Comparison of ENCODE assay signal across 13 mouse cellular contexts in the genomic region with DNA sequence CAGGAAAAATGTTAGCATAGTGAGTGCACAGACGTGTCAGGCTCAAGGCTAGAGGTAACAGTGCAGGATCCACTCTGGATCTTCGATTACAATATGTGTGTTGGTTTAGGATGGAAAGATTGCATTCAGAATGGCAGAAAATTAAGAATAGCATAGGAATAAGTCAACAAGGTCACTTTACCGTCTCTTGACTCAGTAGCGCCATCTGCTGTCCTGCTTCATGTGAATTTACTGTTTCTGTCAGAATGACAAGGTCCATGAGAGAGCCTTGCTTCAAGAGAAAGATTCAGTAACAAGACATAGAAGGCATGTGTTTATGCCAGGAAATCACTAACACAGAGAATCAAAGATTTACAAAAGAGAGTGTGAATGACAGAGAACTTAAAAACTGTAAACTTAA. TPM values are rescaled to one million over a fixed set of nuclear protein-coding genes. Genes with fewer than 3 reads are reported as not detected.
DNase-seq lines count a peak whose midpoint lies in the region; ATAC-seq and TF ChIP-seq lines count a peak whose summit lies in the region.
"Had no signal": no experiment of that assay in that cellular context is flagged by ENCODE, and none has a peak within 500 bp of the region (broad histone marks: within the 10 kb centered on the region; RNA-seq: fewer than 3 reads in every experiment).

No protein-coding gene starts in this region.

- DNase-seq in gastrocnemius, postnatal 10 days: peak; percentile 2
- DNase-seq in gastrocnemius, adult 2 months: no peak
- DNase-seq in lung, postnatal 0 days (ENCODE audit: low spot score): no peak
- no peak for DNase-seq in lung, postnatal 14 days
- DNase-seq in ZHBTc4 (ENCODE audit: low read depth, low spot score): peak; percentile 86
- DNase-seq in induced T-regulatory cell, adult 2 months (ENCODE audit: low read depth): peak; percentile 5
- no peak for DNase-seq in frontal cortex, postnatal 25 days (ENCODE audit: low spot score in 2 of 2)
- no peak for DNase-seq in left cerebral cortex, adult 9 months (ENCODE audit: low spot score in 2 of 2)

- intact Hi-C loops in gastrocnemius, adult 2 months (cut with DNase I): no loop called here

- TF ChIP-seq CTCF in gastrocnemius, adult 2 months (IDR thresholded peaks at IDR 0.05): no peak
- peak; percentile 23; the same call in 1 of the 2 replicates for TF ChIP-seq CTCF in lung, postnatal 0 days (IDR thresholded peaks at IDR 0.05)

- H3K27me3 ChIP-seq in lung, postnatal 0 days (replicated peaks; ENCODE audit: insufficient read depth, low read length): no peaks in the 10 kb centered on the region
- H3K27me3 ChIP-seq: embryonic facial prominence, embryonic 13.5 days; megakaryocyte, embryonic 14.5 days had no signal

- H3K4me3 ChIP-seq in gastrocnemius, adult 2 months: no peak overlapping the region
- no peak overlapping the region for H3K4me3 ChIP-seq in lung, postnatal 0 days (ENCODE audit: low read depth, low read length)
- H3K4me3 ChIP-seq: embryonic facial prominence, embryonic 13.5 days; megakaryocyte, embryonic 14.5 days had no signal

- no peaks in the 10 kb centered on the region for H3K36me3 ChIP-seq in lung, postnatal 0 days (ENCODE audit: insufficient read depth, low read length)
- H3K36me3 ChIP-seq: embryonic facial prominence, embryonic 13.5 days had no signal

- no peak for ATAC-seq in lung, postnatal 0 days

- no peak for TF ChIP-seq EP300 in lung, postnatal 0 days (IDR thresholded peaks at IDR 0.05)

- H3K9ac ChIP-seq in lung, postnatal 0 days (replicated peaks; ENCODE audit: low read depth): no peak overlapping the region
- H3K9ac ChIP-seq: embryonic facial prominence, embryonic 13.5 days had no signal

- H3K27ac ChIP-seq in gastrocnemius, adult 2 months: no peak overlapping the region
- no peak overlapping the region for H3K27ac ChIP-seq in lung, postnatal 0 days (ENCODE audit: low read length)
- H3K27ac ChIP-seq: embryonic facial prominence, embryonic 13.5 days had no signal

- 38% methylated on average over 4 of the region's 4 CpGs for WGBS in lung, postnatal 0 days

- H3K9me3 ChIP-seq in lung, postnatal 0 days (ENCODE audit: low read length): no peaks in the 10 kb centered on the region
- H3K9me3 ChIP-seq: megakaryocyte, embryonic 14.5 days had no signal

- H3K4me2 ChIP-seq in lung, postnatal 0 days (replicated peaks; ENCODE audit: low read depth, low read length): no peak overlapping the region
- H3K4me2 ChIP-seq: embryonic facial prominence, embryonic 13.5 days had no signal

- no peaks in the 10 kb centered on the region for H3K4me1 ChIP-seq in lung, postnatal 0 days (ENCODE audit: insufficient read depth, low read depth, low read length)
- H3K4me1 ChIP-seq: embryonic facial prominence, embryonic 13.5 days; megakaryocyte, embryonic 14.5 days had no signal

RNA-seq across cellular contexts. Expression of gene Gm14851, which starts 2.7 kb away (rescaled TPM):
- total RNA-seq in gastrocnemius, postnatal 10 days (2021): not detected
- total RNA-seq in gastrocnemius, adult 2 months (2021): not detected
- not detected in 2 replicates for polyA plus RNA-seq in lung, postnatal 0 days (2015; fragmentation: Nextera tagmentation; extraction: Ambion mirVana)
- total RNA-seq: hematopoietic stem cell, adult 5-6 weeks; left cerebral cortex, postnatal 10 days; neutrophil, adult 5-6 weeks had no signal
- polyA plus RNA-seq: embryonic facial prominence, embryonic 13.5 days had no signal

RNA-seq across cellular contexts. Expression of gene Defa25, which starts 8.9 kb away (rescaled TPM):
- not detected for total RNA-seq in gastrocnemius, postnatal 10 days (2021)
- total RNA-seq in gastrocnemius, adult 2 months (2021): not detected
- not detected in 2 replicates for polyA plus RNA-seq in lung, postnatal 0 days (2015; fragmentation: Nextera tagmentation; extraction: Ambion mirVana)
- total RNA-seq: hematopoietic stem cell, adult 5-6 weeks; left cerebral cortex, postnatal 10 days; neutrophil, adult 5-6 weeks had no signal
- polyA plus RNA-seq: embryonic facial prominence, embryonic 13.5 days had no signal

RNA-seq across cellular contexts. Expression of gene Defa35, which starts 28.3 kb away (rescaled TPM):
- total RNA-seq in gastrocnemius, postnatal 10 days (2021): not detected
- not detected for total RNA-seq in gastrocnemius, adult 2 months (2021)
- not detected in 2 replicates for polyA plus RNA-seq in lung, postnatal 0 days (2015; fragmentation: Nextera tagmentation; extraction: Ambion mirVana)
- total RNA-seq: hematopoietic stem cell, adult 5-6 weeks; left cerebral cortex, postnatal 10 days; neutrophil, adult 5-6 weeks had no signal
- polyA plus RNA-seq: embryonic facial prominence, embryonic 13.5 days had no signal

RNA-seq across cellular contexts. Expression of gene Defa23, which starts 38.3 kb away (rescaled TPM):
- total RNA-seq in gastrocnemius, postnatal 10 days (2021): not detected
- total RNA-seq in gastrocnemius, adult 2 months (2021): not detected
- polyA plus RNA-seq in lung, postnatal 0 days (2015; fragmentation: Nextera tagmentation; extraction: Ambion mirVana): not detected in 2 replicates
- total RNA-seq: hematopoietic stem cell, adult 5-6 weeks; left cerebral cortex, postnatal 10 days; neutrophil, adult 5-6 weeks had no signal
- polyA plus RNA-seq: embryonic facial prominence, embryonic 13.5 days had no signal

RNA-seq across cellular contexts. Expression of gene Defa30, which starts 41.3 kb away (rescaled TPM):
- total RNA-seq in gastrocnemius, postnatal 10 days (2021): not detected
- not detected for total RNA-seq in gastrocnemius, adult 2 months (2021)
- not detected in 2 replicates for polyA plus RNA-seq in lung, postnatal 0 days (2015; fragmentation: Nextera tagmentation; extraction: Ambion mirVana)
- total RNA-seq: hematopoietic stem cell, adult 5-6 weeks; left cerebral cortex, postnatal 10 days; neutrophil, adult 5-6 weeks had no signal
- polyA plus RNA-seq: embryonic facial prominence, embryonic 13.5 days had no signal

Comparison
In these comparisons a context has a peak if more than half of its experiments do, and no peak if none do; other contexts are left out.
1. DNase-seq: peak in gastrocnemius, postnatal 10 days (single experiment), ZHBTc4 (single experiment) and induced T-regulatory cell, adult 2 months (single experiment); none in gastrocnemius, adult 2 months (single experiment), lung, postnatal 0 days (single experiment), lung, postnatal 14 days (single experiment), frontal cortex, postnatal 25 days (0 of 2) and left cerebral cortex, adult 9 months (0 of 2).